Mouse (Mus musculus) intestine, embryonic 16.5 days (tissue): Measurements from ENCODE around the gene Six3. TPM values are rescaled to one million over a fixed set of nuclear protein-coding genes. Genes with fewer than 3 reads are reported as not detected.

ENCODE experiments used
- polyA plus RNA-seq: library from polyadenylated mRNA; unstranded; fragments of >200 nt; fragmentation: Nextera tagmentation; extraction: Ambion mirVana; gene quantifications from 2 replicates; pipeline ENCODE4 v1.2.1, GENCODE M21; 2015

Gene Six3
- polyA plus RNA-seq, 1 experiment from 2014 or later: not detected

Other genes with a start within 250 kb of the Six3 start
- 0.12 and 0.13 TPM in 2 replicates for gene Six2, start 74.7 kb downstream of the Six3 start, polyA plus RNA-seq